Mouse (Mus musculus) gonadal fat pad, adult 2 months (tissue): ENCODE results near the gene Fam131b. TPM values are rescaled to one million over a fixed set of nuclear protein-coding genes. Genes with fewer than 3 reads are reported as not detected.

Source experiments
- DNase-seq: peaks from one replicate; pipeline ENCODE4 v3.0.0-alpha.2; 2012; ENCODE audit warnings: low read depth
- polyA plus RNA-seq: library from polyadenylated mRNA; depleted of rRNA; stranded (reverse); fragments of >200 nt; gene quantifications from 2 replicates; pipeline ENCODE4 v1.2.3, GENCODE M21; 2012

The Fam131b gene
- polyA plus RNA-seq, 1 experiment: 0.36 TPM

- DNase-seq: no peak
These were observed 4.3 kb upstream of the Fam131b start for GRCm38 (mm10) chr6:42328757-42329156.

GRCm38 (mm10) chr6:42326509-42326908 is 2.1 kb upstream of the Fam131b start:
- DNase-seq: no peak

- DNase-seq: no peak
These were observed 796 bp upstream of the Fam131b start for GRCm38 (mm10) chr6:42325268-42325609.

DNA sequence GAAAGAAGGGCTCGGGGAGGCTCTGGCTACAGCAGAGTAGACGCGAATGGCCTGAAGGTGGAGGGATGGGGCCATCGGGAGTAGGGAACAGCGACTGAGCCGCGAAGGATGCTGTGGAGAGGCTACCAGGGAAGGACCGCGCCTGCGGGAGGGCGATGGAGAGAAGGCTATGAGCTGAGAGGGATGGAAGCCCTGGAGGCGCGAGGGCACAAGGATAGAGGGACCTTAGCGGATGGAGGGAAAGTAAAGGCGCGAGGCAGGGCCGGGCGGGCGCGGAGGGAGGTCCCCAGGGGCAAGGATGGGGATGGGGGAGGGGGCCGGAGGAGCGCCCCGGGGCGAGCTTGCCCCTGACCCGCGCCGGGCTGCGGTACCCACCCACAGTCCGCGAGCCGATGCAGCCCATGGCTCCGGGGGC is 369 bp downstream of the Fam131b start:
- no peak for DNase-seq

- no peak for DNase-seq
These were observed 924 bp downstream of the Fam131b start for GRCm38 (mm10) chr6:42323371-42324066.

DNA sequence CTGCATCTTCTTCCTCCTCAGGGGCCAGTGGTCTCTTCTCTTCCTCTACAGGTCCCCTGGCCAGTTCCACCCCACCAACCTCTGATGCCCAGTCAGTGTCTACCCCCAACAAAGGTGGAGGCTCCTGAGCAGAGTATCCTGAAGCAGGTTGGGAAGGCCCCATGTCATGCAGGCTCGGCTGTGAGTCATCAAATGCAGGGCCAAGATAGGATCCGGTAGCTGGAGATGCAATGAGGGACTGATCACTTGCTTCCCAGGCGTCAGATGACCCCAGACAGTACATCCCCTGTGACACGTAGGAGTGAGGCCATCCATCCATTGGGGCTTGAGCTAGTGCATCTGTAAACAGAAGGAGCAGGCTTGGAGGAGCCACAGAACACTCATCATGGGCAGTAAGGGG is 6.2 kb downstream of the Fam131b start:
- no peak for DNase-seq

DNA sequence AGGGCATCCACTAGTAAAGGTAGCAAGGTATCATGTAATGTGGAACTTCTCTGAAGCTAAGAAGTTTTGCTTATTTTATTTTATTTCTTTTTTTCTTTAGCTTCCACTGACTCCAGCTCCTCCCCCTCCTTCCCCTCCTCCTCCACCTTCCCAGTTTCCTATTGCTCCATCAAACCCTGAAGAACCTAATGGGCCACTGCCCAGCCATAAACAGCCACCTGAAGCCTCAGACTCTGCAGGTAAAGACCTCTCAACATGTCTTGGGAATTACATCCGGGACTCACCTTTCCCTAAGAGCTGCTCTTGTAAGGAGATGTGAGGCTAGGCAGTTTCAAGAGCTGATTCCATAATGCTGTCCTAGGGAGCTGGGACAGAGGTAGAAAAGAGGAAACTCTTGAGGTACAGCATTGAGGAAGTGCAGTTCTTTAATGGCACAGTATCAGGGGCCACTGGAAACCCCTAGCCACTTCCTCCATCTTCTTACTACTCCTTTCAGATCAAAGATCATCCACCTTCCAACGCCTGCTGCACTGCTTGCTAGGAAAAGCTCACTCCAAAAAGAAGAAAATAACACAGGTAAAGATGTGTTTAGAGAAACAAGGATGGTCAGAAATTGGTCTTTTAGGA is 13.9 kb downstream of the Fam131b start:
- DNase-seq: no peak

GRCm38 (mm10) chr6:42309816-42310378 is 14.5 kb downstream of the Fam131b start:
- no peak for DNase-seq

GRCm38 (mm10) chr6:42299362-42299761 is 25.1 kb downstream of the Fam131b start:
- no peak for DNase-seq

- no peak for DNase-seq
These were observed 28.8 kb downstream of the Fam131b start for GRCm38 (mm10) chr6:42295549-42296094.

DNA sequence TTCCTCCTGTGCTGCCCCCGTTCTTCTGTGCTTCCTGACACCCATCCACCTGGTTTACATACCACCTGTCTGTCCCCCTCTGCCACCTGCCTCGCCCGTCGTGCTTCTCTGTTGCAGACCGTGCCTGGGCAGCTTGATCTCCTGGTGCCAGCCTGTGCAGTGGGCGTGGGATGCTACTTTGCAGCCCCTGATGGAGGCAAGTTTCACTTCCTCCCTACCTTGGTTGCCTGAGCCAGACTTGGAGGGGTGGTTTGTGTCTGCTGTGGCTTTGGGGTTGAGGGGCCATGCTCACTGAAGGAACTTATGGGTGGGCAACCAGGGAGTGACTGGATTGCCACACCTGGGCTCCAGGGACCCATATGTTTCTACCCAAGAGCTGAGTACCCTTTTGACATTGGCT is 31.1 kb downstream of the Fam131b start:
- DNase-seq: no peak

DNA sequence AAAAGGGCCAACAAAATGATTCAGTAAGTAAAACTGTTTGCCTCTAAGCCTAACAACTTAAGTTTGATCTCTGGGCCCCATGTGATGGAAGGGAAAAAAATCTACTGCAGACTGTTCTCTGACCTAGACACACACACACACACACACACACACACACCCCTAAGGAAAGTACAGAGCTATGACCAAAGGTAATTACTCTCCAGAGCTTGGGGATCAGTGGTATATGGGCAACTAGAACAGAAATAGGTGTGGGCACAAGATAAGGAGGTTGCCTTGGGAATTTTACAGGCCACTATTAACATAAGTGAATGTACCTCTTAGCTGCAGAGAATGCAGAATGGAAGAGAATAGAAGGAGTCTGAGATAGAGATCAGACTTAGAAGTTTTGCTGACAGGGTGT is 36.9 kb downstream of the Fam131b start:
- no peak for DNase-seq

DNA sequence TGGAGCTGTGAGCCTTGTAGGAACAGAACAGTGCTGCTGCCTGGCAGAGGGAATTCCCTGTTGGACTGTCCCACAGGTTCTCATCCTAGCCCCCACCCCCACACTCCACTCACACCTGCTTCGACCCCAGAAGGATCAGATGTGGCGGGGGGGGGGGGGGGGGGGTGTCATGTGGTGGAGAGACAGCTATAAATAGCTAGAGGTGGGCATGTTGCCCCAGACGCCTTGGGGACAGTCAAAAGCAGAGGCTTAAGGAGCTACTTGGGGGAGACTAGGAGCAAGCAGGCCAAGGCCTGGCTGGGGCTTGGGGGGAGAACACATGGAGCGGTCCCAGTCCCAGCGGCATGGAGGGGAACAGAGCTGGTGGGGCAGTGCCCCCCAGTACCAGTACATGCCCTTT is 38.0 kb downstream of the Fam131b start, which contains the start of gene Clcn1:
Clcn1 (plus strand) TSS at position 238 of the 400 bp plus-strand sequence.
- DNase-seq: no peak

DNA sequence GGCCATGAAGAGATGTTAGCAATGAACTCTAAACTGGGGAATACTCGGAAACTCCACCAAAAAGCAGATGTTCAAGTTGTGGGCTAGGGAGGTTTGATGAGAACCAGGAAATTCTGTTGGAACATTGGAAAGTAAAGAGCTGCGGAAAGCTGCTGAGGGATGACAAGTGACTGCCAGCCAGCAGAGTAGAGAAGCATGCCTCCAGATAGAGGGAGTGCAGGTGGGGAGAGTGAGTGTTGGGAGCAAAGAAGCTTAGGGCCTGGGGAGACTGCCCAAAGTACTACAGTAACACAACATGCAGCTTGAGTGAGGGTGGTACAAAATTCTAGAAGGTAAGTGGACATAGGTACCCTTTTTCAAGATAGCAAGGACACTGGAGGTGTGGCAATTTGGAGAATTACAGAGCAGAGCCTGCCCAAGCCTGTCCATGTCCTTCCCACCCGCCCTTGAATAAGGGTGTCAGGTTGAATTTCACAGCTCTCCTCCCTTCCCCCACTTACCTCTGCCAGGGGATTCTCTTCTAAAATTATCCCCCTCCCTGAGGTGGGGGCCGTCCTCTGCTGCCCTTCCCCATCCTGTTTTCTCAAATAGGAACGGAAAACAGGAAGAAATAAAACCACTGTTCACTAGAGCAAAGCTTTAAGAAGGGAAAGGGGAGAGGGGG is 41.4 kb downstream of the Fam131b start:
- no peak for DNase-seq

DNA sequence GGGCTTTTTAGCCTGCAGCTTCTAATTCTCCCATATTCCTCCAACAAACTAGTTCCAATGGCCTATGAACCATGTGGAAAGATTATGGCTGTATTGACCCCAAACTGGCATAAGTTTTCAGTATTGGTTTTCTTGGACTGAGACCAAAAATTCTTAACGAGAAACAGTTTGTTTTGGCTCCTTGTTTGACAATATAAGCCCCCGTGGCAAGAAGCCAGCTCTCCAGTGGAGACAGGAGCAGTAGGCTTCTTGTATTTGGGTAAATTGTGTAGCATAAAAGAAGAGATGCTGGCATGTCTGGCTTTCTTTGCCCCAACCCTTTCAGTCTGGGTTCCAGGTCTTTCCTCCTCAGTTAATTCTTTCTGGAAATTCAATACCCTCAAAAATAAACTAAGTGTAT is 48.3 kb downstream of the Fam131b start:
- DNase-seq: no peak

DNA sequence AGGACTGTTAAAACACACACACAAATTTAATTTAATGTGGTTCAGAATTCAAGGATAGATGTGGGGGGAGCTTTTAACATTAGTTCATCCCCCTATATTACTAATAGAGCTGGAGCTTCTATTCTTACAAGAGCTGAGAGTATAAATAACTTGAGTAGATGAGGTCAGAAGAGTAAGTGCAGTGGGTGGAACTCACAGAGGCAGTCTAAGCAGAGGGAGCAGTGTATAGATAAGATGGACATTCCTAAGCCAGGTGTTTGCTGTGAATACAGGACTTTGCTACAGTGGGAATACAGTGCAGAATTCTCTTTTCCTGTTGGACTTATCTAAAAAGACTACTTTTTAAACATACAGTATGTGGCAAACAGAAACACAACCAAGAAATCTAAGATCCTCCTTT is 53.6 kb downstream of the Fam131b start:
- no peak for DNase-seq

GRCm38 (mm10) chr6:42265391-42266330 is 58.8 kb downstream of the Fam131b start:
- DNase-seq: no peak
